Mouse (Mus musculus) hindbrain, embryonic 15.5 days (tissue): Measurements from ENCODE around the gene Fbxo3. TPM values are rescaled to one million over a fixed set of nuclear protein-coding genes. Genes with fewer than 3 reads are reported as not detected.
"Not testable (repeated sequence)": the region's sequence is repeated elsewhere in the genome, so short reads cannot be mapped to it uniquely, and the experiment has no call there.

Experiments
- ATAC-seq: fragments of 200-750 bp; cut with Nextera tagmentation; 2 replicates; pipeline ENCODE4 v1.8.0; 2017; ENCODE audit warnings: low read depth, moderate number of reproducible peaks, moderate TSS enrichment; ENCODE audit not compliant: low FRiP score
- H3K27ac ChIP-seq: fragments of 300-500 bp; sonication (generic); replicated peaks from 2 replicates; pipeline ENCODE4 v1.5.1; 2015; ENCODE audit warnings: mild to moderate bottlenecking, inconsistent platforms
- H3K27me3 ChIP-seq: fragments of 300-500 bp; sonication (generic); 2 replicates; pipeline ENCODE4 v1.6.1; 2015; ENCODE audit warnings: control low read depth, inconsistent platforms
- H3K36me3 ChIP-seq: fragments of 300-500 bp; sonication (generic); 2 replicates; pipeline ENCODE4 v1.6.1; 2015; ENCODE audit warnings: control low read depth, inconsistent platforms
- H3K4me1 ChIP-seq: fragments of 300-500 bp; sonication (generic); replicated peaks from 2 replicates; pipeline ENCODE4 v1.6.1; 2015; ENCODE audit warnings: control low read depth, inconsistent platforms
- H3K4me2 ChIP-seq: fragments of 300-500 bp; sonication (generic); 2 replicates; pipeline ENCODE4 v1.6.1; 2015; ENCODE audit warnings: moderate library complexity, mild to moderate bottlenecking, inconsistent platforms
- H3K4me3 ChIP-seq: fragments of 300-500 bp; sonication (generic); 2 replicates; pipeline ENCODE4 v1.5.1; 2015; ENCODE audit warnings: mild to moderate bottlenecking, inconsistent platforms
- H3K9ac ChIP-seq: fragments of 300-500 bp; sonication (generic); 2 replicates; pipeline ENCODE4 v1.6.1; 2015; ENCODE audit warnings: inconsistent platforms
- H3K9me3 ChIP-seq: fragments of 300-500 bp; sonication (generic); 2 replicates; pipeline ENCODE4 v1.6.1; 2016; ENCODE audit warnings: control low read depth, inconsistent platforms
- WGBS: fragments of 180-500 bp; shearing (Covaris S2); methylation state at CpG from one replicate; pipeline ENCODE4 v1.1.7; 2015; 5-methylcytosine and 5-hydroxymethylcytosine counted together
- polyA plus RNA-seq: library from polyadenylated mRNA; unstranded; fragments of >200 nt; fragmentation: Nextera tagmentation; extraction: Ambion mirVana; gene quantifications from 2 replicates; pipeline ENCODE4 v1.2.1, GENCODE M21; 2015

Gene Fbxo3
- polyA plus RNA-seq, 1 experiment from 2014 or later = 67.0 TPM

DNA sequence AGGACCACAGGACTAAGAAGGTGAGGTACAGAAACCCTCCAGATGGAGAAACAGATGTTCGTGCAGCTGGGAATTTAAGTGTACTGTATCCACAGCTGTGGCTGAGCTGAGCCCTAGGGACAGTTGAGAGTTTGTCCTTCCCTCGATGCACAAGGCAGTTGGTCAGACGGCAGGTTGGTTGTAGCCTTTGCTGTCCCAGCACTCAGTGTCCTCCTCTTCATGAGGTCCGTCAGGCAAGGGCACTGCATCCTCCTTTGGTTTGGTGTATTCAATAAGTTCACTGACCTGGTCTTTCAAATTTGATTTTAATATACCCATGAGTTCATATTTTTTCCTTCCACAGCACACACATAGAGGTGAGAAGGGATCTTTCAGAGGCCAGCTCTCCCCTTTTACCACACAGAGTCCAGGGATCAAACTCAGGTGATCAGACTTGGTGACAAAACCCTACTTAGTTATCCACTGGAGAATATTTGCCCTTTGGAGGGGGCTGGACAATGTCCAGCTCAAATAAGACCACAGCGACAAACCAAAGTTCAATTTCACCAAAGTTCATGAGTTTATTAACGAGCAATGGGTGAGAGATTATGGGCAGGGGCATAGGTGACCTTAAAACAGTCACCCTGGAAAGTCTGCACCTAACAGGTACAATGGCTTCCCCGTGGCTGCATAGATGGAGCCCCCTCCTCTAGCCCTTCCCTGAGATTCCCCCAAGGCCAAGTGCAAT lies 19.6 kb upstream of the Fbxo3 start:
- Histone ChIP-seq H3K36me3 (no peaks in the 10 kb centered on the region), H3K4me3 (no peak overlapping the region), H3K4me1 (no peaks in the 10 kb centered on the region), H3K27ac (no peak overlapping the region), H3K9ac (no peak overlapping the region), H3K4me2 (no peak overlapping the region), H3K27me3 (0 out of 2 replicates have a peak, but pooled peaks cover 2% of the 10 kb centered on the region), H3K9me3 (no peaks in the 10 kb centered on the region)
- ATAC-seq = no peak
- 82% methylated on average over 7 of the region's 7 CpGs for whole genome bisulfite sequencing

DNA sequence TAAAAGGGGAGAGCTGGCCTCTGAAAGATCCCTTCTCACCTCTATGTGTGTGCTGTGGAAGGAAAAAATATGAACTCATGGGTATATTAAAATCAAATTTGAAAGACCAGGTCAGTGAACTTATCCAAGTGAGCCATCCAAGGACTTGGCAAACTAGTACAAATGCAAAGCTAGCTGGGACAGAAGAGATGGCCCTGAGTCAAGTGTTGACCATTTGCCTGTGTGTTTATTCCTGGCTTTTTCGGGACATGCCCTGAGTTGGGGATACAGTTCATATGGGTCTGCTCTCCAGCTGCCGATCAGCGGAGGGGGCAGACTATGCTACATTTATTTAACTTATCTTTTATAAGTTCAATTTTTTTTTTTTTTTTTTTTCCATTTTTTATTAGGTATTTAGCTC lies 18.7 kb upstream of the Fbxo3 start:
- H3K4me2 ChIP-seq, ATAC-seq, H3K27ac ChIP-seq, H3K36me3 ChIP-seq, H3K9me3 ChIP-seq, H3K27me3 ChIP-seq, H3K9ac ChIP-seq, H3K4me3 ChIP-seq, H3K4me1 ChIP-seq: not testable (repeated sequence)
- 98% methylated on average over 3 of the region's 3 CpGs for WGBS

DNA sequence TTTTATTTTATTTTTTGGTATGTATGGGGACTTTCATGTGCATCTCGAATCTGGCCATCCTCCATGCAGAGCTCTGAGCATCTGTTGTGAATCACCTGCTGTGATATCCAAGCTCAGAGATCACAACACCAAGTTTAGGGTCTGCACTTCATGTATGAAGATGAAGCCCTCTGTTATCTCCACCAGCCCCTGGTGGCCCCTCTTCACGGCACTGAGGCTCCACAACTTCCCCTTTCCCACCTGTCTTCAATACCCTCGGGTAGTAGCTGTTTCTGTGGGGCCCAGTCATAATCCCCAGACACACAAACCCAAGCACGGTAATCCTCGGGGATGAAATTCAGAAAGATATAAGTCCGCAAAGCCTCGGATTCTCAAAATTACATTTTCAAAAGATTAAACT lies 4.4 kb upstream of the Fbxo3 start:
- WGBS = 87% methylated on average over 7 of the region's 7 CpGs
- Histone ChIP-seq H3K4me2 (no peak overlapping the region), H3K4me3 (no peak overlapping the region), H3K9ac (no peak overlapping the region), H3K9me3 (no peaks in the 10 kb centered on the region), H3K36me3 (no peaks in the 10 kb centered on the region), H3K27ac (no peak overlapping the region), H3K27me3 (no peaks in the 10 kb centered on the region), H3K4me1 (no peaks in the 10 kb centered on the region; the same call in 1 of the 2 replicates)
- no peak for ATAC-seq

DNA sequence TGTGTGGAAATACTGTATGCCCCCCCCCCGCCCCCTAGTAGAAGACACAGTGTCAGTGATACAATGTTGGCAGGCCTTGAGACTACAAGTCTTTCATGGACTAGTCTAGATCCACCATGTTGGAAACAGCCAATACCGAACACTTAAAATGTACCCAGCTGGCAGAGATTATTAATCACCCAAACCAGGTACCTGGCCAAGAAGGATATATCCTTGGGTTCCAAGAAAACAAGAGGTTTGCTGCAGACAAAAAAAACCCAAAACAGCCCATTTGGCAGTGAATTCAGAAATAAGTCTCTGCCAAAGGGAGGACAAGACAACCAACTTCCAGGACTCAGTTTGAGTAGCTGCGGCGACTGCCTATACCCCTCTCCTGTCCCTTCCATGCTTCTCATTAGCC lies 2.9 kb upstream of the Fbxo3 start:
- Histone ChIP-seq H3K27ac (no peak overlapping the region), H3K4me2 (no peak overlapping the region), H3K27me3 (no peaks in the 10 kb centered on the region), H3K9me3 (no peaks in the 10 kb centered on the region), H3K4me3 (no peak overlapping the region), H3K9ac (no peak overlapping the region), H3K36me3 (no peaks in the 10 kb centered on the region), H3K4me1 (peaks cover 15% of the 10 kb centered on the region)
- ATAC-seq = no peak
- 87% methylated on average over 4 of the region's 4 CpGs for WGBS

DNA sequence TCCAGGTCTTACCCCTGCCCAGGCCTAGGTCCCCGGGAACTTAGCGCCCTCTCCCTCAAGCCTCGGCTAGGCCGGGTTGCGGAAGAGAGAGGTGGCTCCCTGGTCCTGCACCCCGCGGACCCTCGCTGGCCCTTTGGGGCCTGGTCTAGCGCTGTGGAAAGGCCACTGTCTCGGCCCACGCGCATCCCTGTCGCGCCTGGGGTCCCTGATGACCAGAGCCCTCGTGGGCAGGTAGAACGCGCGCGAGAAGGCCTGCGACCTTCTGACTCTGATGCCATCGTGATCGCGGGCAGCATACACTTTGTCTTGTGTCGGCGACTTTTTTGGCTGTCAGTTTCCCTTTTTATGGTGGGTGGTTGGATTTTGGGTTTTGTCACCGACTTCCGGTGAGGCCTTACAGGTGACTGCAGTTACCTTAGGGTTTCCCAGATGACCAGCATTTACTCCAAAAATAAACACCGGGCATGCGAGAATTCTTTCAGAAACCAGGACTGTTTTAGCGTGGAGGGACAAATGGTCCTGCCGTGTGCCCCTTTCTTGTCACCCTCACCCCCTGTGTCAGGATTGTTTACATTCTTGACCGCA lies 710 bp downstream of the Fbxo3 start, which contains the start of gene 4931422A03Rik:
TSS of gene 4931422A03Rik (minus strand) at position 223 of the 585 bp plus-strand sequence.
- H3K27ac ChIP-seq = peak within 1 kb of the TSS; percentile 75
- peaks cover 6% of the 10 kb centered on the region for H3K36me3 ChIP-seq
- WGBS = under 1% methylated on average over 32 of the region's 32 CpGs
- peak within 1 kb of the TSS; percentile 78 for H3K4me2 ChIP-seq
- peak within 1 kb of the TSS; percentile 99 for H3K9ac ChIP-seq
- H3K27me3 ChIP-seq = no peaks in the 10 kb centered on the region
- peaks cover 23% of the 10 kb centered on the region for H3K4me1 ChIP-seq
- ATAC-seq = peak; percentile 66
- no peaks in the 10 kb centered on the region for H3K9me3 ChIP-seq
- H3K4me3 ChIP-seq = peak within 1 kb of the TSS; percentile 95

DNA sequence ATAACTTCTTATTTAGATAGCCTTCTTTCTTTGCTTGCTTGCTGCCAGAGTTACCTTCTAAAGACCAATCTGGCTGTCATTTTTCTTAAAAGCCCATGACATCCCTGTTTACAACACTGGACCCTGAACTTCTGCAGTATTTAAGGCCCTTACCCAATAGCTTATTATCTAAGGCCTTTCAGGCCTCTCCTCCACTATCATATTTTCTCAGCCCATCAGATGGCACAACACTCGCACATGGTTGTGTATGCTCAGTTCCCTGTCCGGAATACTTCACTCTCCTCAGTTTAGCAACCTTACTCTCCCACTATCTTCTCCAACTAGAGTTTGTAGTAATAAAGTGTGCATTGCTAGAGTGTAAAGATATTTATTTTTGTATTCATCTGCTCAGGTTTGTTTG lies 1.6 kb downstream of the Fbxo3 start:
- Histone ChIP-seq H3K27ac (no peak overlapping the region), H3K36me3 (peaks cover 12% of the 10 kb centered on the region), H3K4me2 (peak overlapping the region; percentile 78), H3K9ac (peak overlapping the region; percentile 99), H3K4me3 (peak overlapping the region; percentile 95), H3K4me1 (peaks cover 23% of the 10 kb centered on the region), H3K27me3 (no peaks in the 10 kb centered on the region), H3K9me3 (no peaks in the 10 kb centered on the region)
- WGBS = 81% methylated on average over 2 of the region's 2 CpGs
- ATAC-seq = no peak

DNA sequence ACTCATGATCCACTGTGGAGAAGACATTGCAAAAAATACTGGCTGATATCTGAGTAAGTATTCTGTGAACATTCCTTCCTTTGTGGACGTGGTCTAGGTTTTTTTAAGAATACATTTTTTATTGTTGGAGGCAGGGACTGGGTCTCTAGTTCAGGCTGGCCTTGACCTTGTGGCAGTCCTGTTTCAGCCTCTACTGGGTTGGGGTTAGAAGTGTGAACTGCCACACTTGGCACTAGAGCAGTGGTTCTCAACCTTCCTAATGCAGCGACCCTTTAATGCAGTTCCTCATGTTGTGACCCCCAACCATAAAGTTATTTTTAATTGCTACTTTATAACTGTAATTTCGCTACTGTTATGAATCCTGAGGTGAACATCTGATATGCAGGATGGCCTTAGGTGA lies 2.9 kb downstream of the Fbxo3 start:
- H3K27ac ChIP-seq = no peak overlapping the region
- no peaks in the 10 kb centered on the region for H3K9me3 ChIP-seq
- WGBS = 91% methylated on average over 3 of the region's 3 CpGs
- peaks cover 23% of the 10 kb centered on the region for H3K4me1 ChIP-seq
- no peak for ATAC-seq
- no peak overlapping the region for H3K4me2 ChIP-seq
- H3K9ac ChIP-seq = no peak overlapping the region
- no peak overlapping the region for H3K4me3 ChIP-seq
- no peaks in the 10 kb centered on the region for H3K27me3 ChIP-seq
- peaks cover 22% of the 10 kb centered on the region for H3K36me3 ChIP-seq

DNA sequence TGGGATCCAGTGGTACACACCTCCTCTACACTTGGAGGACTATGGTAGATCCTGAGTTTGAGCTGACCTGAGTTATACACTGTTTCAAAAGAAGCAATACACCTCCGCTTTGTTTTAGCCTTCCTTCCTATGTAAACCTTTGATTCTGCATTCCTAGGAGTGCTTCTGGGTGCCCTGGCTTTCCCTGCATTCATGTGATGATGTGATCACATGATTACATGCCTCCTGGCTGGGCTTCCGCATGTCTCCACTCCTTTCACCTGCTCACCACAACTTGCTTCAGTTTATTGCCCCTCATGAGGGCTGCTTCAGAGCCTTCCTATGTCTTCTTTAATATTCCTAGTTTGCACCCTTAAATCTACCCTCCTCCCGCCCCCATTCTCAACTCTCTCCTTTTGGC lies 4.5 kb downstream of the Fbxo3 start:
- ATAC-seq = no peak
- H3K27me3 ChIP-seq = no peaks in the 10 kb centered on the region
- no peak overlapping the region for H3K27ac ChIP-seq
- peaks cover 35% of the 10 kb centered on the region for H3K36me3 ChIP-seq
- no peak overlapping the region for H3K4me3 ChIP-seq
- H3K9ac ChIP-seq = no peak overlapping the region
- H3K9me3 ChIP-seq = no peaks in the 10 kb centered on the region
- no peak overlapping the region for H3K4me2 ChIP-seq
- WGBS = 90% methylated on average over 3 of the region's 3 CpGs
- H3K4me1 ChIP-seq = peaks cover 23% of the 10 kb centered on the region

DNA sequence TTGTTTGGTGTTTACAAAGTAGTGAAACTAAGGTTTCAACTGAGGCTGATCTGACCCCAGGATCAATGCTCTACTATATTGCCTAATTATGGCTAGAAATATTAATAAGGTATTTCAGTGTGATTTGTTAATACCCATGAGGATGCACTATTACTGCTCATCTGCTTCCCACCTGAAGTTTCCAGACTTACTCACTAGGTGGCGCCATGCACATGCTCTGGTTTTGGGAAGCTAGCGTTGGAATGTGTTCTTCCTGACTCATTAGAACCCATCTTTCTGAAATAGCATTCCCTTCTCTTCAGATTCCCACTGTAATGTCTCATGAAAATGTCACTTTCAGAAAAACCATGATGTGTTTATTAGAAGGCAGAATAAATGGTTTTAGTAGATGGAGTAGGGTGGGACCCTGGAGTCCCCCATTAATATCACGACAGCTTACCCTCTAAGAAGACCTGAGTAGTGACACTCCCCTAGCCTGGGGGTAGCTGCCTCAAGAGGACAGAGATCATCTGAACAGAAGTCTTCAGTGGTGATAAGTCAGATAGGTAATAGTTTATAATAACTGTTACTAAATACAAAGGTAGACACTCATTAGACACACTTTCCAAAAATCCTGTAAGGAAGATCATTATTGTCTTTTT lies 7.4 kb downstream of the Fbxo3 start:
- peaks cover 5% of the 10 kb centered on the region for H3K4me1 ChIP-seq
- WGBS = 33% methylated on average over 3 of the region's 3 CpGs
- peaks cover 47% of the 10 kb centered on the region for H3K36me3 ChIP-seq
- peak; percentile 34; the same call in 1 of the 2 replicates for ATAC-seq
- no peak overlapping the region for H3K27ac ChIP-seq
- H3K4me3 ChIP-seq = no peak overlapping the region
- no peak overlapping the region for H3K4me2 ChIP-seq
- no peaks in the 10 kb centered on the region for H3K27me3 ChIP-seq
- H3K9me3 ChIP-seq = no peaks in the 10 kb centered on the region
- no peak overlapping the region for H3K9ac ChIP-seq

DNA sequence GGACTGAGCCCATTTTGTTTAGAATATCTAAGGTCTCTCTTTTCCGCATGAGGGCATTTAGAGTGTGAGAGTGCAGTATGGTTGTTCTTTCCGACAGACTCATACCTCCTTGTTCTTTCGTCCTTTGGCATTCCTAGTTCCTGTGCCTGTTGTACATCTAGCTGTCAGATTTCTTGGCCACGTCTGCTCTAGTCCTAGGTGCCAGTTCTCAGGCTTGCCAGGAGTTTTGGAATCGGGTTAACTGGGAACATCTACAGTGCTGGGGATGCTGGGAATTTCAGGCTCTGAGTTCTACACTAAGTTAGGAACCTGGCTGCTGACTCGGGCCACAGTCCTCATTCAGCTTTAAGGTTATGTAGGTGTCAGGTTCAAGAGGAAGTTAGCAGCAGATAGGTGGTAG lies 8.1 kb downstream of the Fbxo3 start:
- 91% methylated on average over 6 of the region's 6 CpGs for WGBS
- H3K27ac ChIP-seq = no peak overlapping the region
- H3K4me1 ChIP-seq = no peaks in the 10 kb centered on the region
- no peak for ATAC-seq
- H3K36me3 ChIP-seq = peaks cover 49% of the 10 kb centered on the region
- no peaks in the 10 kb centered on the region for H3K9me3 ChIP-seq
- H3K4me2 ChIP-seq = no peak overlapping the region
- no peaks in the 10 kb centered on the region for H3K27me3 ChIP-seq
- H3K9ac ChIP-seq = no peak overlapping the region
- no peak overlapping the region for H3K4me3 ChIP-seq

DNA sequence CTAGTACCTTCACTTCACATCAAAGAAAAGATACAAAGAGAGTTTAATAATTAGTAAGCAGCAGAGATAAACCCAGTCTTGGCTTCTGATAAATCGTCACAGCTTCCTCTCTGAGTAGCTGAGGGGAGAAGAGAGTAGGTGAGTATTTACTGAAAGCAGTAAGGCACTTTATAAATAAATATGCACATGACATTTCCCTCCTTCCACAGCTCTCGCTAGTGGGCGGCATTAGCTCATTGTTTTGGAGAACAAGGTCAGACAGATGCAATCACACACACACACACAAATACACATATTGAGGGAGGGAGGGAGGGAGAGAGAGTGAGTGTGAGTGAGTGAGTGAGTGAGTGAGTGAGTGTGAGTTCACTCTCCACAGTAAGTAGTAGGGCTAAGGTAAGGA lies 8.8 kb downstream of the Fbxo3 start:
- Histone ChIP-seq H3K9me3 (no peaks in the 10 kb centered on the region), H3K27me3 (no peaks in the 10 kb centered on the region), H3K4me2 (no peak overlapping the region), H3K4me3 (no peak overlapping the region), H3K27ac (no peak overlapping the region), H3K9ac (no peak overlapping the region), H3K4me1 (no peaks in the 10 kb centered on the region), H3K36me3 (peaks cover 52% of the 10 kb centered on the region)
- 62% methylated on average over 3 of the region's 3 CpGs for WGBS
- no peak for ATAC-seq

DNA sequence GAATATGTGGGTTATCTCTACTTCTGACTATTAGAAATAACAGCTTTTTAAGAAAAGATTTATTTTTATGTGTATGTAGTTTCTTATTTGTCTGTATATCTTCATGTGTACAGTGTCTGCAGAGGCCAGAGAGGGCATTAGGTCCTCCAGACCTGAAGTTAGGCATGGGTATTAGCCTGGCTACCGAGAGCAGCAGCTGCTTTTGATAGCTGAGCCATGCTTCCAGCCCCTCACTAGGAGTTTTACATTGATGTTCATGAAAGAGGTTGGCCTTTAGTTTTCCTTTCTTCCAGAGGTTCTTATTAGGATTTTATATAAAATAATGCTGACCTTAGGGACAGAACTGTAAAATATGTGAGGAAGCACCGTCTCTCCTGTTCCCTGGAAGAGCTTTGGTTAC lies 10.7 kb downstream of the Fbxo3 start:
- no peak overlapping the region for H3K27ac ChIP-seq
- no peak overlapping the region for H3K4me3 ChIP-seq
- no peaks in the 10 kb centered on the region for H3K4me1 ChIP-seq
- H3K36me3 ChIP-seq = peaks cover 49% of the 10 kb centered on the region
- no peaks in the 10 kb centered on the region for H3K9me3 ChIP-seq
- no peak for ATAC-seq
- WGBS = 44% methylated on average over 2 of the region's 2 CpGs
- H3K27me3 ChIP-seq = no peaks in the 10 kb centered on the region
- no peak overlapping the region for H3K9ac ChIP-seq
- no peak overlapping the region for H3K4me2 ChIP-seq
